Mouse (Mus musculus): ENCODE results near the gene Olfr486.

- TF ChIP-seq CTCF (conservative IDR thresholded peaks at IDR 0.05; ENCODE audit: low read length) (no peak), NANOG (IDR thresholded peaks at IDR 0.05; ENCODE audit: borderline replicate concordance, low read length) (no peak)
Observed at GRCm38 (mm10) chr7:108127349-108127748, 45.2 kb downstream of the Olfr486 start, which contains the start of gene Olfr484.

Measured in E14TG2a.4 (cell line).